Mouse (Mus musculus) heart, adult 2 months (tissue): ENCODE results near the gene Dusp16.

Experiments used
- CTCF ChIP-seq: fragments of 200-600 bp; IDR thresholded peaks from 2 replicates; pipeline ENCODE4 v1.8.1; 2022; ENCODE audit warnings: antibody characterized with exemption, mild to moderate bottlenecking, moderate library complexity
- EP300 ChIP-seq: fragments of 200-500 bp; IDR thresholded peaks from 2 replicates; pipeline ENCODE4 v1.6.1; 2011; ENCODE audit warnings: low read depth, low read length, control low read depth; ENCODE audit not compliant: insufficient read depth
- POLR2A ChIP-seq: fragments of 200-500 bp; IDR thresholded peaks from 2 replicates; pipeline ENCODE4 v1.6.1; 2011; ENCODE audit warnings: mild to moderate bottlenecking, low read depth, low read length, control low read depth; ENCODE audit not compliant: insufficient read depth

GRCm38 (mm10) chr6:134713321-134713720 is 79.1 kb downstream of the Dusp16 start:
- TF ChIP-seq POLR2A = no peak
- TF ChIP-seq CTCF = no peak
- TF ChIP-seq EP300 = no peak
